In the genomic region with DNA sequence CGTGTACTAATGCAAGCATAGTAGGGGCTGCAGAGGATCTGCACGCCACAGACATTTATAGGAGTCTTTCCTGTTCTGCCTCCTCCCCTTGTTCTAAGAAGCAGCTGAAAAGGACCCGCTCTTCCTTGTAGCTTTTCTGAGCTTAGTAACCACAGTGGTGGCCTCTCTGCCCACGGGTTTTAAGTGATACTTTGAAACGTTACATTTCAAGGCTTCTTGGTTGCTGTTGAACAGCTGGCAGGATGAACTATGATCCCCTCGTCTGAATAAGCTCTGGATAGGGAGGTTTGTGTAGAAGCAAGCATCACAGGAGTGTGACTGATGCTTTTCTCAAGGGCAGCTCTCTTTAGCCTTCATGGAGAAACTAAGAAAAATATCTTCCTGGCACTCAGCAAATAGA, we compare ENCODE assay signal across 22 mouse cellular contexts. TPM values are rescaled to one million over a fixed set of nuclear protein-coding genes. Genes with fewer than 3 reads are reported as not detected.
"Had no signal": no experiment of that assay in that cellular context is flagged by ENCODE, and none has a peak within 500 bp of the region (broad histone marks: within the 10 kb centered on the region; RNA-seq: fewer than 3 reads in every experiment).

No protein-coding gene starts in this region.

- H3K4me2 ChIP-seq: lung, embryonic 14.5 days; midbrain, embryonic 12.5 days; neural tube, embryonic 13.5 days; neural tube, embryonic 15.5 days had no signal

- H3K9me3 ChIP-seq: midbrain, embryonic 10.5 days; midbrain, embryonic 12.5 days; neural tube, embryonic 13.5 days; neural tube, embryonic 15.5 days had no signal

- H3K4me3 ChIP-seq: midbrain, embryonic 10.5 days; midbrain, embryonic 12.5 days; myocyte; neural tube, embryonic 13.5 days; neural tube, embryonic 15.5 days had no signal

- H3K27me3 ChIP-seq: neural tube, embryonic 13.5 days; neural tube, embryonic 15.5 days had no signal

- DNase-seq: lung, adult 18-20 months; lung, embryonic 14.5 days; lung, postnatal 10 days; lung, postnatal 4 days; midbrain, embryonic 14.5 days; retina, postnatal 1 day; right cerebral cortex, adult 18-20 months; right cerebral cortex, postnatal 25 days; right cerebral cortex, postnatal 4 days; spleen, adult 18-20 months; thymus, adult 18-20 months; thymus, postnatal 14 days; thymus, postnatal 36 days had no signal

- H3K36me3 ChIP-seq: midbrain, embryonic 10.5 days; midbrain, embryonic 12.5 days; neural tube, embryonic 13.5 days; neural tube, embryonic 15.5 days had no signal

- H3K9ac ChIP-seq: lung, embryonic 14.5 days; midbrain, embryonic 12.5 days; neural tube, embryonic 13.5 days; neural tube, embryonic 15.5 days had no signal

- ATAC-seq: midbrain, embryonic 16.5 days had no signal

- H3K4me1 ChIP-seq: midbrain, embryonic 10.5 days; midbrain, embryonic 12.5 days; neural tube, embryonic 13.5 days; neural tube, embryonic 15.5 days had no signal

- H3K27ac ChIP-seq: midbrain, embryonic 10.5 days; midbrain, embryonic 12.5 days; neural tube, embryonic 13.5 days; neural tube, embryonic 15.5 days had no signal

RNA-seq across cellular contexts. Expression of gene Slc35f3, which starts 28.6 kb away (rescaled TPM):
- total RNA-seq: megakaryocyte, adult 5-6 weeks; megakaryocyte-erythroid progenitor cell, adult 5-6 weeks had no signal
- polyA plus RNA-seq: small intestine, adult 2 months had no signal
